Mouse (Mus musculus): ENCODE data around the gene Fzd4. TPM values are rescaled to one million over a fixed set of nuclear protein-coding genes. Genes with fewer than 3 reads are reported as not detected.

Fzd4 gene
- polyA plus RNA-seq, 1 experiment: 9.5 TPM

DNA sequence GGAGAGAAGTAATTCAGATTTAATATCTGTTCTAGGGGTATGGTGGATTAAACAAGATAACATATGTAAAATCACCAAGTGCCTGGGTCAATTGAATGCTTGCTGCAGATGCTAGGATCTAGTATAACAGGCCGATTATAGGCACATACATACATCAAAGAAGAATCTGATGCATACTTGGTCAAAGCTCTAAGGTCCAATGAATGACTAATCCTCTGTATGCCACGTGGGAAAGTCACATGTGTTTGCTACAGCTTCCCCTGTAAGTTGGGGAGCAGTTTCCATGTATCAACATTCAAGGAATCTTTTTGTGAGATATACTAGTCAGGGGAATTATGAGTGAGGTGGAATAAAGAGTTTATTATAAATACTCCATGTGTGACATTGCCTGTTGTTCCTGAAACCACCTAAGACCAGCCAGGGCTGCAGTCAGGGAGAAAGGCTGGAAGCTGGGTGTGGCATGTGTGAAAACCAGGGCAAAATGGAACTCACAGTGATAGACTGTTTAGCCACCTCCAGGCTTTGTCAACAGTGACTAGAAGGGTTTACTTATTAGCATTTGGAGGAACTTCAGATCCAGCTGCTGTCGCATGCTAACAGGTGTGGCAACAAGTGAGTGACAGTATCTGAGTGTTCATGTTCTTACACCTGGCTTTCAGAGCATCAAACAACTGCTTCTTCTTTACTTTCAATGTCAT is 6.2 kb upstream of the Fzd4 start:
- no peak for TF ChIP-seq CTCF (IDR thresholded peaks at IDR 0.05; ENCODE audit: borderline replicate concordance, insufficient read depth, low read length)
- no peak for TF ChIP-seq POLR2A (IDR thresholded peaks at IDR 0.05; ENCODE audit: low read depth, low read length)
- H3K4me3 ChIP-seq (ENCODE audit: insufficient read depth, low read length): no peak overlapping the region
- H3K4me1 ChIP-seq (ENCODE audit: control insufficient read depth, insufficient read depth, low read length): no peaks in the 10 kb centered on the region
- H3K27ac ChIP-seq (ENCODE audit: insufficient read depth, low read length): no peak overlapping the region

GRCm38 (mm10) chr7:89400721-89401120 is 3.4 kb upstream of the Fzd4 start:
- Histone ChIP-seq H3K4me3 (ENCODE audit: insufficient read depth, low read length) (no peak overlapping the region), H3K4me1 (ENCODE audit: control insufficient read depth, insufficient read depth, low read length) (no peaks in the 10 kb centered on the region), H3K27ac (ENCODE audit: insufficient read depth, low read length) (no peak overlapping the region)
- no peak for TF ChIP-seq POLR2A (IDR thresholded peaks at IDR 0.05; ENCODE audit: low read depth, low read length)
- no peak for TF ChIP-seq CTCF (IDR thresholded peaks at IDR 0.05; ENCODE audit: borderline replicate concordance, insufficient read depth, low read length)

GRCm38 (mm10) chr7:89401136-89401858 is 2.9 kb upstream of the Fzd4 start:
- TF ChIP-seq POLR2A (IDR thresholded peaks at IDR 0.05; ENCODE audit: low read depth, low read length) (no peak), CTCF (IDR thresholded peaks at IDR 0.05; ENCODE audit: borderline replicate concordance, insufficient read depth, low read length) (no peak)
- no peak overlapping the region for H3K4me3 ChIP-seq (ENCODE audit: insufficient read depth, low read length)
- no peak overlapping the region for H3K27ac ChIP-seq (ENCODE audit: insufficient read depth, low read length)
- no peaks in the 10 kb centered on the region for H3K4me1 ChIP-seq (ENCODE audit: control insufficient read depth, insufficient read depth, low read length)

DNA sequence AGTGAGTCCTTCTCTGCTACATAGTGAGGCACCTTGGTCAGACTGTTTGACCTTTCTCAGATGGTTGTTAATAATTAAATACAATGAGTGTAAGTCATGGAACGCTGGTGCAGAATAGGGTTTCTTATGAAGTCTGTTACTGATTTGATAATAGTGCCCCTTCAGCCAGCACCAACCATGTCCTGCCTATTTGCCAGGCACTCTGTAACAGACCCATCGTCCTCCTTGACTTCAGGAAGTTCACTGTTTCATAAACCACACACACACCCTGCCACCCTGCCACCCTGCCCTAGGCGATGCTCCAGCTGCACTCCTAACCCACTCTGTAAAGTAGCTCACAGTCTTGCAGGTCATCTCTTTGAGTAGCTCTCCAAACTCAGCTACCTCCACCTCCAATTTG is 2.2 kb upstream of the Fzd4 start:
- TF ChIP-seq CTCF (IDR thresholded peaks at IDR 0.05; ENCODE audit: borderline replicate concordance, insufficient read depth, low read length) (no peak), POLR2A (IDR thresholded peaks at IDR 0.05; ENCODE audit: low read depth, low read length) (no peak)
- H3K4me3 ChIP-seq (ENCODE audit: insufficient read depth, low read length): no peak overlapping the region
- H3K27ac ChIP-seq (ENCODE audit: insufficient read depth, low read length): no peak overlapping the region
- no peaks in the 10 kb centered on the region for H3K4me1 ChIP-seq (ENCODE audit: control insufficient read depth, insufficient read depth, low read length)

DNA sequence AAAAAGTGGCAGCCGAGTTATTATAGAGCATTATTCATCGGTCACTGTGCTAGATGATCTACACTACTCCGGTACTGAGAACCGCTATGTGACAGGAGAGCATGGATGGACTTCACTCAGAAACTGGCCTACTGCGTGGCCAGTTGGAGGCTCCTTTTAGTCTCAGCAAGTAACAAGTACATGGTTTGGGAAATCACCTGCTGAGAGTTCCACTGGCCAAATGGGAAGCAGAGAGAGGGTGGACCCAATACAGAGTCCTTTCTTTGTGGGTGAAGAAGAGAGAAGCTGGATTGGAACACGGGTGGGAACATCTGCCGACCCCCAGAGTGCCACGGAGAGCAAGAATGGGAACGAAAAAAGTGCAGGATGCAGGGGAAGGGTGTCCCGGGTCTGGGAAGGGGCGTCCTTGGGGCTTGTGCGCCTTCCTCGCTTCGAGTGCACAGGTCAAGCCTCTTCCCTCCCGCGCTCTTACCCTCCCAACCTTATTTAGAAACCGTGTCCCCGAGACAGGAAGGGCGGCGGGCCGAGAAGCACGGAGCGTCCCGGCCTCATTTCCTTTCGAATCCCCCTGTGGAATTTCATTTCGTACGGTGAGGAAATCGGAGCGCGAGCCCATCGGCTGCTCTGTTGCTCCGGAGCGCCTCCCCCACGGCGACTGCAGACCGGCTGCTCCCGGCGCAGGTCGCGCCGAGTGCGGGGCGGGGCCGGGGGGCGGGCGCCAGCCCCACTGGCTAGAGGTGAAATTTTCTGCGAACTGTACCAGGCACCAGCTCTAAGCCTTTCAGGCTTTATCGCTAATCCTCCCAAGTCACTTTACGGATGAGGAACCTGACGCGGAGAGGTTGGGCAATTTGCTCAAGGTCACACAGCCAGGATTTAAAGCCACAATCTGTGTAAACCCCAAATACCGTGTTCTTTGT is 842 bp upstream of the Fzd4 start:
- TF ChIP-seq POLR2A (IDR thresholded peaks at IDR 0.05; ENCODE audit: low read depth, low read length) (no peak), CTCF (IDR thresholded peaks at IDR 0.05; ENCODE audit: borderline replicate concordance, insufficient read depth, low read length) (no peak)
- H3K4me3 ChIP-seq (ENCODE audit: insufficient read depth, low read length): peak overlapping the region; percentile 56
- no peak overlapping the region for H3K27ac ChIP-seq (ENCODE audit: insufficient read depth, low read length)
- no peaks in the 10 kb centered on the region for H3K4me1 ChIP-seq (ENCODE audit: control insufficient read depth, insufficient read depth, low read length)

GRCm38 (mm10) chr7:89404734-89405440 is 732 bp downstream of the Fzd4 start:
- H3K4me3 ChIP-seq (ENCODE audit: insufficient read depth, low read length): peak overlapping the region; percentile 68
- TF ChIP-seq CTCF (IDR thresholded peaks at IDR 0.05; ENCODE audit: borderline replicate concordance, insufficient read depth, low read length): no peak
- no peak for TF ChIP-seq POLR2A (IDR thresholded peaks at IDR 0.05; ENCODE audit: low read depth, low read length)
- no peaks in the 10 kb centered on the region for H3K4me1 ChIP-seq (ENCODE audit: control insufficient read depth, insufficient read depth, low read length)
- H3K27ac ChIP-seq (ENCODE audit: insufficient read depth, low read length): no peak overlapping the region

- no peak for TF ChIP-seq CTCF (IDR thresholded peaks at IDR 0.05; ENCODE audit: borderline replicate concordance, insufficient read depth, low read length)
- TF ChIP-seq POLR2A (IDR thresholded peaks at IDR 0.05; ENCODE audit: low read depth, low read length): no peak
- peak overlapping the region; percentile 41 for H3K4me3 ChIP-seq (ENCODE audit: insufficient read depth, low read length)
- H3K4me1 ChIP-seq (ENCODE audit: control insufficient read depth, insufficient read depth, low read length): no peaks in the 10 kb centered on the region
- no peak overlapping the region for H3K27ac ChIP-seq (ENCODE audit: insufficient read depth, low read length)
Measured at GRCm38 (mm10) chr7:89406011-89406410, 1.9 kb downstream of the Fzd4 start.

DNA sequence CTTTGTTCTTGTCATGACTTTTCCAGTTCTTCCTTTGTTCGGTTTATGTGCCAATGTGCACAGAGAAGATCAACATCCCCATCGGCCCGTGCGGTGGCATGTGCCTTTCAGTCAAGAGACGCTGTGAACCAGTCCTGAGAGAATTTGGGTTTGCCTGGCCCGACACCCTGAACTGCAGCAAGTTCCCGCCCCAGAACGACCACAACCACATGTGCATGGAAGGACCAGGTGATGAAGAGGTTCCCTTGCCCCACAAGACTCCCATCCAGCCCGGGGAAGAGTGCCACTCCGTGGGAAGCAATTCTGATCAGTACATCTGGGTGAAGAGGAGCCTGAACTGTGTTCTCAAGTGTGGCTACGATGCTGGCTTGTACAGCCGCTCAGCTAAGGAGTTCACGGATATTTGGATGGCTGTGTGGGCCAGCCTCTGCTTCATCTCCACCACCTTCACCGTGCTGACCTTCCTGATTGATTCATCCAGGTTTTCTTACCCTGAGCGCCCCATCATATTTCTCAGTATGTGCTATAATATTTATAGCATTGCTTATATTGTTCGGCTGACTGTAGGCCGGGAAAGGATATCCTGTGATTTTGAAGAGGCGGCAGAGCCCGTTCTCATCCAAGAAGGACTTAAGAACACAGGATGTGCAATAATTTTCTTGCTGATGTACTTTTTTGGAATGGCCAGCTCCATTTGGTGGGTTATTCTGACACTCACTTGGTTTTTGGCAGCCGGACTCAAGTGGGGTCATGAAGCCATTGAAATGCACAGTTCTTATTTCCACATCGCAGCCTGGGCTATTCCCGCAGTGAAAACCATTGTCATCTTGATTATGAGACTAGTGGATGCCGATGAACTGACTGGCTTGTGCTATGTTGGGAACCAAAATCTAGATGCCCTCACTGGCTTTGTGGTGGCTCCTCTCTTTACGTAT is 3.1 kb downstream of the Fzd4 start:
- Histone ChIP-seq H3K4me1 (ENCODE audit: control insufficient read depth, insufficient read depth, low read length) (no peaks in the 10 kb centered on the region), H3K27ac (ENCODE audit: insufficient read depth, low read length) (no peak overlapping the region), H3K4me3 (ENCODE audit: insufficient read depth, low read length) (no peak overlapping the region)
- TF ChIP-seq CTCF (IDR thresholded peaks at IDR 0.05; ENCODE audit: borderline replicate concordance, insufficient read depth, low read length) (no peak), POLR2A (IDR thresholded peaks at IDR 0.05; ENCODE audit: low read depth, low read length) (no peak)
